14 mouse cellular contexts compared by ENCODE assay signal in the genomic region with DNA sequence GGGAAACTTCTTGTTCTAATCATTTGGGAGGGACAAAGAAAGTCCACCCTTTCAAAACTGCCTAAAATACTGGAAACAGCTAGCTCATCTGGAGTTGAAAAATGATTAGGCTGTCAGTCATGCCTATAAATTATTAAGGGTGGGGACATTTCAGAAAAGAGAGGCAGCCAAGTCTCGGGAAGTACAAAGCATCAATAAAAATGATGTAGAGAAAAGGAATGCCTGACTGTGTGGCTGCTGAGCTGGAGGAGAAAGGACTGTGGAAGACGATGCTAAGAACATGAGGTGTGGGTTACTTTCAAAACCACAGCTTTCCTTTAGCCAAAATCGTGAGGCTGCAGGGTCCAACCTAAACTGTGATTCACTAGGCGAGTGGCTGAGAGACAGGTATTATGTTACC.
"Had no signal": no experiment of that assay in that cellular context is flagged by ENCODE, and none has a peak within 500 bp of the region (broad histone marks: within the 10 kb centered on the region; RNA-seq: fewer than 3 reads in every experiment).

No protein-coding gene starts in this region.

- H3K4me1 ChIP-seq: liver, embryonic 13.5 days had no signal

- H3K27ac ChIP-seq: liver, embryonic 13.5 days; stomach, postnatal 0 days had no signal

- H3K4me3 ChIP-seq: liver, embryonic 13.5 days had no signal

- DNase-seq: kidney, adult 18-20 months; kidney, adult 9 months; kidney, postnatal 14 days; kidney, postnatal 4 days; left cerebral cortex, postnatal 4 days; liver, embryonic 13.5 days; lung, adult 2 months; lung, postnatal 14 days; lung, postnatal 4 days; midbrain, embryonic 14.5 days; thymus, adult 2 months; thymus, postnatal 25 days had no signal

- H3K9ac ChIP-seq: liver, embryonic 13.5 days had no signal

- H3K4me2 ChIP-seq: liver, embryonic 13.5 days; midbrain, embryonic 11.5 days had no signal

- H3K27me3 ChIP-seq: liver, embryonic 13.5 days had no signal

- H3K36me3 ChIP-seq: liver, embryonic 13.5 days had no signal
